Mouse (Mus musculus) testis, adult 2 months (tissue): ENCODE results near the gene Tbc1d32.

Experiments
- CTCF ChIP-seq: fragments of 200-500 bp; IDR thresholded peaks from 2 replicates; pipeline ENCODE4 v1.5.1; 2012; ENCODE audit warnings: low read depth, mild to moderate bottlenecking, inconsistent platforms, low read length, moderate library complexity; ENCODE audit not compliant: control insufficient read depth, insufficient read depth, insufficient replicate concordance
- POLR2A ChIP-seq: fragments of 200-500 bp; IDR thresholded peaks from 2 replicates; pipeline ENCODE4 v1.6.1; 2012; ENCODE audit warnings: low read depth, mild to moderate bottlenecking, inconsistent platforms, low read length, moderate library complexity; ENCODE audit not compliant: control insufficient read depth

DNA sequence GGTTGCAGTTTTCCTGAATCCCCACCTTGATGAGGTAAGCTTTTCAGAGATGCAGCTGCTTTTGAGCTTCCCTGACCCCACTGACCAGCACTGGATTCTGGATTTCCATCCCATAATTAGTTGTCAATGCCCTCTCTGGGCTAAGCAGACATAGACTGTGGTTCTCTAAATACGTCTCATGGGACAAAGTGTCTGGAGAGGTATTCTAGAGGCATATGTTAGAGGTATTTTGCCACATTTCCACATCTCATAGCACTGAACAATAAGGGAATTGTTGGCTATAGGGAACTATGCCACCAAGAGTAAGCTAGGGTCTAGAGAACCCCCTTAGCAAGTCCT is 121.5 kb downstream of the Tbc1d32 start:
- TF ChIP-seq POLR2A = no peak
- TF ChIP-seq CTCF = no peak
